Mouse (Mus musculus): Measurements from ENCODE around the gene Fbxo21.

Fbxo21 gene

DNA sequence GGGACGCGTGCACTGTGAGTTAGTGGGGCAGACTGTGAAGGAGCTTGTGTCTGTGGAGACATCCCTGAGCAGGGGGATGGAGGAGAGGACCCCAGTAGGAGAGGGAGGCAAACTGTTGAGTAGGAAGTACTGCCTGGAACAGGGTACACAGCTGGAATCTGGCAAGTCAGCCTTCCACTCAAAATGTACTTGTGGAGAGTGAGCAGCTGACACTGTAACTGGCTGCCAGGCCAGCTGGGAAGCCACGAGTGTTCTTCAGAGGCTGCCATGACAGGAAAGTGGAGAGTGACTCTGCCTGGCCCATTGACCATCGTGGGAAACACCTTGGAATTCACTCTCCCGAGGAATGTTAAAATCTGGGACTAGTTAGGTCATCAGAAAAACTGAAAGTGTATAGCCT, 5.4 kb downstream of the Fbxo21 start:
- no peak for DNase-seq

DNA sequence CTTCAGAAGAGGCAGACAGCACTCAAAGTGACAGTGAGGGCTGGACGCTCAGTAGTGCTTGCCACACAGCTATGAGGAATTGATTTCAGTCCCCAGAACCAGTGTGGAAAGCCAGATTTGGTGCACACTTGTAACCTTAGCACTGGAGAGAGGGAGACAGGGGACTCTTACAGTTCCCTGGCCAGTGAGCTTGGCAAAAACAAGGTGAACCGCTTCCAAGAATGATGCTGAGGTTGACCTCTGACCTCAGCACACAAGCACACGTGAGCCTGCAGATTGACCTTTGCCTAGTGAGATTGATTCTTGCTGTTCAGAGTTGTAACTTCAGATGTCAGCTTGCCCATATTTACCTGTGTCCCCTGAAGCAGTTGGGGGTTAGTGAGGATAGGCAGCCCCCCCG, 9.8 kb downstream of the Fbxo21 start:
- DNase-seq = peak; percentile 61

DNA sequence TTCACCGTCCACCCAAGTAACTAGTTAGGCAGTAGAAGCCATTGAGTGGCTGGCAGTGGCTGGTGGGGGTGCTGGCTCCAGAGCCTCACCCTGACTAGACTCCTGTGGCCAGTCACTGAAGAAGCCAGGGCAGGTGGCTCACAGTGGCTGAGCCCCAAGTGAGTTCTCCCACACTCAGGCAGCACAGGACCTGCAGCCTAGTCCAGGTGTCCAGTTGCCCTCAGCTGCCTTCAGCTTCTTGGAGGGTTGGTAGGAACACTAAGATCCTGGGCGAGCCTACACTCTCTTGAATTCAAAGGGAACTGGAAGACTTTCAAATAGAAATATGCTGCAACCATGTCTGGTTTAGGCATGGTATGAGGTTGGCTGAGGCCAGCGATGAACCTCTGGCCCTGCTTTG, 11.4 kb downstream of the Fbxo21 start:
- no peak for DNase-seq

DNA sequence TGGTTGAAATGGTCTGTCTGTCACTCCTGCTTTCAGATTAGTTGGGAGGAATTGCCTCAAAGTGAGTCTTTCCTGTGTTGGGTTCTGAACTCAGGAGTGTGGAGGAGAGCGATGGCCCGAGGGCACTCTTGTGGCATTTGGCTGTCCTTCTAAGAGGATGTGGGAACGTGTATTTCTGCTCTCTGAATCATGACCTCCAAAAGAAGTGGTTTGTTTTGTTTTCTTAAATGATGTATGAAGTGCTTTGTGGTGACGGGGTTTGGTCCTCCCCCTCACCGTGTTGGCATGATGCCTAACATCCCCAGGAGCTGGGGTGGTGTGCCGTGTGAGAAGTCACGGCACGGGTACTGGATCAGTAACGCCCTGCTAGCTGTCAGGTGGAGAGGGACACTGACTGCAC, 11.8 kb downstream of the Fbxo21 start:
- DNase-seq = no peak

DNA sequence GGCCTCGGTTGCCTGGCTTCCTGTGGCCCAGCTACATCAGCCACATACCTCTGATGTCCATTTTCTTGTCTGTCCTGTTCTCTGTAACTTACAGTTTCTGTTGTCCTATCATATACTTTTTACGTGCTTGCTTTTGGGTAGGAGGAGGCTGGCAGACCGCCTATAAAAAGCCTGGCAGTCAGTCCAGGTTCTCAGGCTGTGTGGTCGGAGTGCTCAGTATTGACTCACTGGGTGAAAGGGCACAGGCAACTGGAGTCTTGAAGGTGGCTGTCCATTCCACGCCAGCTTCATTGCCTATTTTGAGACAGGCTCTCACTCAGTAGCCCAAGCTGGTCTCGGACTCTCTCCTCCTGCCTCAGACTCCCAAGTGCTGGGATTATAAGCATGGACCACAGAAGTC, 13.2 kb downstream of the Fbxo21 start:
- no peak for DNase-seq

DNA sequence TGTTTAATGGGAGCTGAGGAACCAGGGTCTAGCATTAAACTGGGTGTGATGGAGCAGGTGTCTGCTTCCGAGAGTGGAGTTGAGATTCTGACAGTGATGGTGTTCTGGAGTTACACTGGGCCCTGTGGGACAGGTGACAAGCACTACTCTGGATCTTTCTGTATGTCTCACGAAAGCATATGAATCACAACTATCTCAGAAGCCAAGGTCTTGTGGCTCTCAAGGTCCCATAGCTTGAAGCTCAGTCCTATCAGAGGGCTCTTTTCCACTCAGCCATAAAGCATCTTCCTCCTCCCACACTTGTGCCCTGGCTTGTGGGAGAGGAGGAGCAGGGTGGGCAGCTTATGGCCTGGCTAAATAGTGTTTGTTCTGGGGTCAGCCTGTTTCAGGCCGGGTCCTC, 14.4 kb downstream of the Fbxo21 start:
- DNase-seq = no peak

DNA sequence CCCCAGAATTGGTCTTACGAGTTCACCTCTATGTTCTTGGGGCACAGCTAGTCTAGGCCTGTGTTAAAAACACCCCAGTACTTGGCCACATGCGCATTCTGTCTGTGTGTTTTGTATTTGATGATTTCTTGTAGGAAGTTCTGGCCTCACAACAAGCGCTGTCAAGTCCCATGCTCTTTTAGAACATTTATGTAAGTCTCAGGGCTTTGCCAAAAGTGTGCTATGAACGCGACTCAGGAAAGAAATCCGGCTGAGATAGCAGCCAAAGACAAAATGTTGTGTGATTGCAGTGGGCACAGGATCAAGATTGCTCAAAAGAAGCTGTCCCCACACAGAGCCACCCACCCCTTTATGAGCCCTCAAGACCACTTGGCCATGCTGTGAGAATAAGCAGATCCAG, 17.0 kb downstream of the Fbxo21 start:
- no peak for DNase-seq

DNA sequence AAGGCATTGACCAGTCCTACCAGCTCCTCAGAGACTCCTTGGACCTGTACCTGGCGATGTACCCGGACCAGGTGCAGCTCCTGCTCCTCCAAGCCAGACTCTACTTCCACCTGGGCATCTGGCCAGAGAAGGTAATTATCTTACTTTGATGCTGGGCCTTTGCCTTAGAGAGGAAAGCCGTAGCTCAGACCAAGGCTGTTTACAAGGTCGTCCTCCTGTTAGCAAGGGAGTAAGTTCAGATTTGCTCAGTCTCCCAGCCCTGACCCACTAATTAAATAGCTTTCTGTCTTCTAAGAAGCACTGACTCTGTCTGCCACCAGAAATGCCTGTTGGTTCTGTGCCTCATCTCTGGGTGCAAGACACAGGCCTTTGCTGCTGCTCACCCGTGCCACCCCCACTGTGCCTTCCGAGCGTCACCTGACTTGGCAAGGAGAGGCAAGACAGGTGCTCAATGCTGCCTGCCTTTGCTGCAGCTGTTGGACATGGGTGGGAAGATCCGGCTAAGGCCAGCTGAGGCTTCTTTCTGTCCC, 18.9 kb downstream of the Fbxo21 start:
- peak; percentile 60 for DNase-seq

DNA sequence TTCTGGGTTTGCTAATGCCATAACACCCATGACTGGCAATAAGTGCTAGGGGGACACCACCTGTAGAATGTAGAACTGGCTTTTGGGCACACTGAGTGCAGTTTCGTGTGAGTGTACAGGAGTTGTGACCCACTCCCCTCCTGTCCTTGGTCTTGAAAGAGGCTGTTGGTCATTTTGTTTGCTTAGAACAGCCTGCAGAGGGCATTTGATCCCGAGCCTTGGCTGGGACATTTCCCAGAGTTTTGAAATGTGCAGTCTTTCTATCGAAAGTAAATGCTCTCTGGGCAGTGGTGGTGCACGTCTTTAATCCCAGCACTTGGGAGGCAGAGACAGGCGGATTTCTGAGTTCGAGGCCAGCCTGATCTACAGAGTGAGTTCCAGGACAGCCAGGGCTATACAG, 19.4 kb downstream of the Fbxo21 start:
- DNase-seq = no peak

DNA sequence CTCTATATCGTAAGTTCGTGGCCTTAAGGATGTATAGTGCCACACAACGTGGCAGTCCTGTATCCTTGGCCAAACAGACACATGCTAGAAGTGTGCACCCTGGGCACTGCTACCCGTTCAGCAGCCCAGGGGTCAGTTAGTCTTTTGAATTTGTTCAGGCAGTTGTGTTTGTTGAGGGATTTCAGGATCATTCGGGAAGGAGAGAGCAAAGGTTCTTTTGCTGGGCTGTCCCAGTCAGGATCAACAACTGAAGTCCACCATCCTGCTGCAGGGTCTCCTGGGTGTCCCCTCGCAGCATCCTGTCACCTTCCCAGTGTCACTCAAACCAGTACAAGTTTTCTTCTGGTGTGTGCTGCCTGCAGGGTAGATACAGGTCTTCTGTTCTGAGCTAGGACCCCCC, 20.1 kb downstream of the Fbxo21 start:
- no peak for DNase-seq

DNA sequence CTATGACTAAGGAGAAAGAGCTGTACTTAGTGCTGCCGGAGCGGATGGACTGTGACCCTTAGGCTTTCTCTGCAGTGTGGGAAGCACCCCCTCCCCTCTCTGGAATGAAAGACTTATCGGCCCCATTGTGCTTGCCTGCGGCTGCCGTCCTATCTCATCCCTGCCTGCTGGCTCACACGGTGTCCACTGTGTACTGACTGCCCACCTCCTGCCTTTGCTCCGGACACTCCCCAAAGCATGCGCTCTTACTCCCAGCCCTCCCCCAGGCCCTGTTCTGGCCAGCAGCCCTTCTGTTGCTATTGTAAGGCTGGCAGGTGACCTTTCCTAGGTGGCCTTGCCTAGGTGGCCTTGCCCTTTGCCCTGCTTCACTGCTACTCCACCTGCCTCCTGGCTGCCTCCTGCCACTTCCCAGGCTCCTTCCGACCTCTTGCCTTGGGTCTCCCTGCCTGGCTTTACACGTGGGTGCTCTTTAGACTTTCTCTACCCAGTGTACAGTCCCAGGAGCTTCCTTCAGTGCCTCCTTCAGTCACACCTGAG, 21.0 kb downstream of the Fbxo21 start:
- peak; percentile 44 for DNase-seq

DNA sequence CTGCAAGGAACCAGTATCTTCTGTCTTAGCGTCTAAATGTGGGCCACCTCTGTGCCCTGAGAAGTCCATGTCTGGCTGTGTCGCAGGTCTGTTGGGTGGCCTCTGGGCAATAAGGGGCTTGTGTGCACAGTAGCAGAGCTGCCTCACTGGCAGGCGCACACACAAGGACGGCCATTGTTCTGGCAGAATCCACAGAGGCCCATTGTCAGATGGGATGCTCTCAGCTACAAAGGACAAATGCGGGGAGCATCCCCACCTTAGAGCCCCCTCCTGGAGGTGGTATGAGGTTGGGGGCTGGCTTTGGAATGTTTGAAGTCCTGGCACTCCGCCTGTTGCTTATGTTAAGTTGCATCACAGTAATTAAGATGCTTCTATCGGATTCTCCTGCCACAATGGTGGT, 22.5 kb downstream of the Fbxo21 start:
- DNase-seq = no peak

DNA sequence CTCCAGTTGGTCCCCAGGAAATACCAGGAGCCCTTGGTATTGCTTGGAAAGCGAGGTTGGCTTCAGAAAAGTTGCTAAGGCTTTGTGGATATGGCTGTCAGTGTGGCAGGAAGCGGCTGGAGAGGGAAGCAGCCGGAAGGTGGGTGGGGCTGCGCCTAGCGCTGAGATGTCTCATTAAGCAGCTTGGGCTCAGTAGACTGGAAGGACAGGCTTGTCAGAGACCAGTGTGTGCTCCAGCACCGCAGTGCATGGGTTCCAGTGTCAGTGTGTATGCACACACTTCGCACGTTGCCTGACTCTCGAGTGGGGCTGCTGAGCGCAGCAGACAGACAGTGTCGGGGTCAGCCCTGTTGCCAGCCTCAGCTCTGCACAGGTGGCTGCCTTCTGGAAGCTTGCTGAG, 23.1 kb downstream of the Fbxo21 start:
- DNase-seq = no peak

DNA sequence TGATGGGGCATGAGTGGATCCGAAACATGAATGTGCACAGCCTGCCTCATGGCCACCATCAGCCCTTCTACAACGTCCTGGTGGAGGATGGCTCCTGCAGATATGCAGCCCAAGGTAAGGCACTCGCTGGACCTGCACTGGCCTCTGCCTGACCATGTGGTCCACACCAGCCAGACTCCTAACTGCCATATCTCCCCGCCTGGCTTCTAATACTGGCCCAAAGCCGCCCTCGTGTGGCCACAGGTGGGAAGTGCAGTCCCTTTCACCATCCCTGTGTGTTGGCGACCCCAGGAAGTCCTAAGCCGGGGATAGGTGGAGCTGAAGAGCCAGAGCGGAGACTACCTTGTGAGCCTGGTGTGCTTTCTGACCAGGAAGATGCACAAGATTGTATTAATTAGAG, 25.5 kb downstream of the Fbxo21 start:
- DNase-seq = peak; percentile 75

DNA sequence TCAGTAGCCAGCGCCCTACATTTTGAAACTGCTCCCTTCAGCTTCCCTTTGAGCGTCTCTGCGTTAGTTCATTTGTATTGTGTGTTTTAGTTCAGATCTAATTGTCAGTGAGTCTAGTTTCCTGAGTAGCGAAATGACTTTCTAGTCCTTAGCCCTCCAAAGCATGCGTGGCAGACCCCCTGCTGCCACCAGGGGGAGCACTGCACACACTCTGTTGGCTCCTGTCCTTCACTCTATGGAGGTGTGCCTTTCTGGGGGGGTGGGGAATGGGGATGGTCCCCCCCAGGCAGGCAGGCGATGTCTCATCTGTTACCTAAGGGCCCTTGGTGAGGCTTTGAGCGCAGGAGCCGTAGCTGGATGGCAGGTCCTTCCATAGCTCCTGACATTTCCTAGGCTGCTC, 28.1 kb downstream of the Fbxo21 start:
- peak; percentile 64 for DNase-seq

DNA sequence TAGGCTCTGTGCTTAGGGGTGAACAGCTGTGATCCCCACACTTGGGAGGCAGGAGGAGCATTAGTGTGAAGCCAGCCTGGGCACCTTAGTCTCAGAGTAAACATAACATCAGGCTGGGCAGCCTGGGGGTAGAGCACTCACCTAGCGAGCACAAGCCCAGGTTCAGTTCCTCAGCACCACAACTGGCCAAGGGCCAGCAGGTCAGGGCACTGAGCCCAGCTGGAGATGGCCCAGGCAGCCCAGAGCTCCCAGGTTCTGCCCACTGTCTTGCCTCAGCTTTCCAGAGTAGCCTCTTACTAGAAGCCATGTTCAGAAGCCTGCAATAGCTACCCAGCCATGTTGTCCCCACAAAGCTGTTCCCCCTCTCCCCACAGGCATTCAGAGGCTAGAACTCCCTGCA, 29.2 kb downstream of the Fbxo21 start:
- peak; percentile 38 for DNase-seq

DNA sequence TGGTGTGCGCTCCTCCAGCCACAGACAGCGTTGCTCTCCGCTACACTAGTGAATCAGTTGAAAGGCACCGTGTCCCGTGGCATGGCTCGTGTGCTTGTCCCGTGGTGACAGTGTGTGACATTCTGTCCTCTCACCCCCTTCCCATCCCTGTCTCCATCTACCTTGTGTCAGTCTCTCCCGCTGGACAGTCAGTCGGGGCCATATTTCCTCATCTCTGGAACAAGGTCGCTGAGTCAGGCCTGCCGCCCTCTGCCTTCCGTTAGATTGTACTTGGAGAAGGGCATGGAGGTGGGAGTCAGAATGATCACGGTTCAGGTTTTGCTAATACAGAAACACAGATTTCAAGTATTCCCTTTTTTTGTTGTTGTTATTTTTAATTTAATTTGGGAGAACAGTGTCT, 31.8 kb downstream of the Fbxo21 start:
- DNase-seq = no peak

DNA sequence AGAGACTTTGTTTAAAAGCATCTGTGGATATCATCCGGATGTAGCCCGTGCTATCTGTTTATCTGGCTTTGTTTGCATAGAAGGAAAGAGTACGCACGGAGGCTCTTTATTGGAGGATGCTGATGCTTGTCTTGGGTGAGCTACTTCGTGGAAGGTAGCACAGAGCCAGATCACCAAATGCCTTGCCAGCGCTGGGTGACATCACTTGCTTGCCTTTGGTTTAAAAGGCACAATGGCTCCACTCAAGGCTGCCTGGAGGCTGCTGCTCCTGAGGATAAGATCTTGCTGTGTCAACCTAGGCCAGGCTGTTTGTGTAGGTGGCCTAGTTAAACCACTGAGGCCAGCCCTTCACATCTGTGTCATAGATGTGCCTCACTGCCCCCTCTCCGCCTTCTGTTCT, 34.3 kb downstream of the Fbxo21 start:
- DNase-seq = no peak

DNA sequence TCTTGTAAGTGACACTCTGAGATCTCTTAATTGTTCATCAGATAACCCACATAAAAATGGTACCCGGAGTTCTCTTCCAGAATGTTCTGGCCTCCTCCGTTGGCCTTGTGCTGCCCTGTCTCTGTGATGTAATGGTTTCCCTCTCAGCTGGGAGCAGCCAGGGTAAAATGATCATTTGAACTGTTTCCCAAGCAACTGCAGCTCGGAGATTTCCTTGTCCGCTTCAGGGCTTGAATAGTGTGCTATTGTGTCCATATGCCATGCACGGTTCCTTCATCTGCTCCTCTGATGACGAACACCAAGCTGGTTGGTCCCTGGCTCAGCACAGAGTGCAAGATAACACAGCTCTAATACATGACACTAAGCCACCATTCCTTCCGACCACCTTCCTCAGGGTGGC, 35.3 kb downstream of the Fbxo21 start:
- DNase-seq = no peak

DNA sequence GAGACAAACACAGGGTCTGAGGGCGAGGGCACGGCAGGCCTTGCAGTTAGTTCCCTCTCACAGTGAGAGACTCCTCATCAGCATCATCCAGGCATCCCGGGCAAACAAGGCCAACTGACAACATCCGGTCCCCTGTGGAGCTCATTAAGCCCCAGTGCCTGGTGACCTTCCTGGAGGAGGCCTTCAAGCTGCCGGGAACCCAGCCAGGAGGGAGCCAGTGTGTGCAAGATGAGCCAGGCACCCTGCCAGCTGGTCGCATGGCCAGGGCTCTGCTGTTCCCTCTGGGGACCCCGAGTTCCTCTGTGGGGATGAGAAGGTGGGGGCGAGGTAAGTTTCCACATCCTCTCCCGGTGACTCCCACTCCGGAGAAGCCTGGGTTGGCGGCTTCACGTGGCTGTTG, 38.5 kb downstream of the Fbxo21 start:
- peak; percentile 87 for DNase-seq

DNA sequence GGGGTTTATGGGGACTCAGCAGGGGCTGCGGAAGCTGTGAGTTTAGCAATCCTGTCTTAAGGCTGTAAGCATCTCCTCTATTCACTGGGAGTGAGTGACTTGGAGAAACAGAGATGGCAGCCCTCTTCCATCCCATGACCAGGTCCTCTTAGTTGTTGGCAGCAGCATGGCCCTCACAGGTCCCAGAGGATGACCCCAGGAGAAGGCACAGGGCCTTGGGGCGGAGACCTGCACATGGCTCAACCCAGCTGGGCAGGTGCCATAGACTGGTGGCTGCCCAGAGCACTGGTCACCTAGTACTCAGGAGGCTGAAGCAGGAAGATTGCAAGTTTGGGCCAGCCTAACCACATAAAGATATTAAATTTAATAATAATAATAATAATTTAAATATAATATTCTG, 39.1 kb downstream of the Fbxo21 start:
- DNase-seq = no peak

DNA sequence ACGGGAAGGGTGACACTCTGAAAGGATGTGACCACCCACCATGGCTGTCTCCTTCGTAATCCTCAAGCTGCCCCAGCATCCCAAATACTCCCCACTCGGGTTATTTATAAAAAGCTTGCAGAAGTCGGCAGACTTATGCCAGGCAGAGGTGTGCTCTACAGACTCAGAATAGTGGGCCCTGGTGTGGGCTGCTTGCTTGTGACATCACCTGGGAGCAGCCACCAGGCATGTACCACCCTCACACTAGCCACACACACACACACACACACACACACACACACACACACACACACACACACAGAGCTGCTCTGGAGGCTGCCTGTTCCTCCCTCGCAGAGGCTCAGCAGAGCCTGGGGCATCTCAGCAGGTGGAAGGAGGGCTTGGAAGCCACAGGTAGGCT, 41.0 kb downstream of the Fbxo21 start:
- DNase-seq = no peak

DNA sequence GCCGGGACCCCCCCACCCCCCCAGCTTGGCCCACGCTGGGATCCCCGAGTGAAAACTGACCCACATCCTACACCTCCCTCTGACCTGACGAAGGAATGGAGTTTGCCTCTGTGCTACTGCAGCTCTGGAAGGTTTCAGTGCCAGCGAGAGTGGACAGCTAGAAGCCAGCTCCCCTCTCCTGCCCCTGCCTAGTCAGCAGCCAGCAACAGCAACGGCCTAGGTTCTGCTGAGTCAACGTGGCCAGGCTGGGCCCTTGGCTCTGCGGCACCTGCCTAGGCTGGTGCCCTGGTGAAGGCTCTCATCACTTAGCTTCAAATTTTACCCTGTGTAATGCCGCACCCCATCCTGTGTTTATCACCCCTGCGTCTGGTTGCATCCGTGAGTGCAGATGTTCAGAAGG, 43.4 kb downstream of the Fbxo21 start:
- DNase-seq = no peak

DNA sequence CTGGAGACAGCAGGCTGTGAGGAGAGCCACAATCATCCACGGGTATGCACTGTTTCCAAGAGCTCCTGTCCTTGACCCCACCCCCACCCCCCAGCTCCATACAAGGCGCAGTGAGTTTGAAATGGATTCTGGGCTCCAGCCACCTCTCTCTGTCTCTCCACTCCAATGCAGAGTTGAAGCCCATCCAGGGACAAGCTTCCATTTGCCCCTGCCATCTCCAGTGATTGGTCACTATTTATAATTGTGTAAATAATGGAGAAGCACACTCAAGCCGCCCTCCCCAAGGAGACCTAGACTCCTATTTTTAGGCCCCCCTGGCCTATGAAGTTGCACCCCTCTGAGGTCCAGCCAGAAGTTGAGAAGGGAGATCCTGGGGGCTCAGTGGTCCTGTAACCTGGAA, 46.5 kb downstream of the Fbxo21 start:
- no peak for DNase-seq

DNA sequence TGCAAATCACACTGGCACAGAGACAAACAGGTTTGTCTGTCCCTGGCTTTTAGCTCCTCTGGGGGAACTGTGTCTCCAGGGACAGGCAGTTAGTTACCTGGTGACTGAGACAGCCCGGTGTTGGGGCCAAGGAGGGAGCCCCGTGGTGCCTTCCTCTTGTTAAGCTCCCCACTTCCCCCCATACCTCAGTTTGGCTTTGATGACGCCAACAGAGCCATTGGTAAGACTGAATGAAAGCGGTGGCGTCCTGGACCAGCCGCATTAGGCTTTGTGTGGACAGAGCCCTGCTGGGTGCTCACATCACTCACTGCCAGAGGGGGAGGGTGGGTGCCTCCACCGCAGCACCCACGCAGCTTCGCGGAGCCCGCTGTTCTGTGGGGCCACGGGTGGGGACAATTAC, 49.4 kb downstream of the Fbxo21 start:
- DNase-seq = no peak

DNA sequence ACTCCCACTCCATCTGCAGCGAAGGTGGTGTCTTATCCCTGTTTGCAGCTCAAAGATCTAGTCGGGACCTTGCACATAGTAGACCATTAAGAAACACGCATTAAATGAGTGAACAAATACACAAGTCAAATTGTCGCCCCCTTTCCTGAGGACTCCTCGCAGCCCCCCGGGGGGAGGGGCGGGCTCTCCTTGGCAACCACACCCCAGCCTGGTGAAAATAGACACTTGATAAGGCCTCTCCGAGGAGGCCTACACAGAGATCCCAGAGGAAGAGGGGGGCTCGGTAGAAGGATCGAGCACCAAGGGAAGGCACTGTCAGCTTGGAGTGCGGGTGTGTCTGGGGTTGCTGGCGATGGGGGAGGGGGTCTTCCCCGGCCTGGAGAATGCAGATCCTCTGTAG, 49.8 kb downstream of the Fbxo21 start:
- no peak for DNase-seq

Measured in kidney, postnatal 14 days (tissue).